Mouse (Mus musculus): ENCODE measurements at regions not wholly inside any gene's neighbourhood (a gene's known extent, or its start where the extent isn't known, plus 50 kb on each side); places are given as distances from the start of the nearest gene placed in this dataset.
"Not testable (repeated sequence)": the region's sequence is repeated elsewhere in the genome, so short reads cannot be mapped to it uniquely, and the experiment has no call there.

DNA sequence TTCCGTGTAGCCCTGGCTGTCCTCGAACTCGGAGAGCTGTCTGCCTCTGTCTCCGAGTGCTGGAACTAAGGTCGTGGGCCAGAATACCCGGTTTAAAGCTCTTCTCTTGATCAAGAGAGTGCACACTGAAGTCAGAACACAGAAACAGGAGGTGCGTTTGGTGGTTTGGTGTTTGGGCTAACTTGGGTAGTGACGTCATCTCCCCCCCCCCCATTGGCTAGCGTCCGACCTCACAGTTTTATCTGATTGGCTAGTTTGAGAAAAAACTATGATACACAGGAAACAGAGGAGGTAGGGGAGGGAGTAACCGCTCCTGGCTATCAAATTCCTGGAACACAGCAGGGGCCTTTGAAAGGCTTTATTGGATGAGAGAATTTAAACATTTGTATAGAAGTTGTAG, 60.2 kb upstream of the Pim1 start:
- intact Hi-C loops (cut with DNase I) = no loop called here
- DNase-seq (ENCODE audit: low spot score in 2 of 2) = no peak

DNA sequence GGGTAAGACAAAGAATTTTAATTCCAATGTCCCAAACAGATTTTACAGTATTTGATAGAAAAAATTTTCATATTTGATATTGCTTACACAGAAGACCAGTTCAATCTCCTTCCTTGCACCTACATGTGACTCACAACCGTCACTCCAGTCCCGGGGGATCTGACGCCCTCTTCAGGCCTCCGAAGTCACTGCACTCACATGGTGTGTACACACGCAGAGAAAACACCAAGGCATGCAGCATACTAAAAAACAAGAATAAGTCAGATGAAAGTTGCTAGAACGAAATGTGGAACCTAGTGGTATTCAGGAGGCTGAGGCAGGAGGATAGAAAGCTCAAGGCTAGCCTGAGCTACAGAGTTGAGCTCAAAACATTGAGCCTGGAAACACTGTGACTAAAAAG, 59.7 kb upstream of the Pim1 start:
- no peak for DNase-seq (ENCODE audit: low spot score in 2 of 2)
- intact Hi-C loops (cut with DNase I) = no loop called here

DNA sequence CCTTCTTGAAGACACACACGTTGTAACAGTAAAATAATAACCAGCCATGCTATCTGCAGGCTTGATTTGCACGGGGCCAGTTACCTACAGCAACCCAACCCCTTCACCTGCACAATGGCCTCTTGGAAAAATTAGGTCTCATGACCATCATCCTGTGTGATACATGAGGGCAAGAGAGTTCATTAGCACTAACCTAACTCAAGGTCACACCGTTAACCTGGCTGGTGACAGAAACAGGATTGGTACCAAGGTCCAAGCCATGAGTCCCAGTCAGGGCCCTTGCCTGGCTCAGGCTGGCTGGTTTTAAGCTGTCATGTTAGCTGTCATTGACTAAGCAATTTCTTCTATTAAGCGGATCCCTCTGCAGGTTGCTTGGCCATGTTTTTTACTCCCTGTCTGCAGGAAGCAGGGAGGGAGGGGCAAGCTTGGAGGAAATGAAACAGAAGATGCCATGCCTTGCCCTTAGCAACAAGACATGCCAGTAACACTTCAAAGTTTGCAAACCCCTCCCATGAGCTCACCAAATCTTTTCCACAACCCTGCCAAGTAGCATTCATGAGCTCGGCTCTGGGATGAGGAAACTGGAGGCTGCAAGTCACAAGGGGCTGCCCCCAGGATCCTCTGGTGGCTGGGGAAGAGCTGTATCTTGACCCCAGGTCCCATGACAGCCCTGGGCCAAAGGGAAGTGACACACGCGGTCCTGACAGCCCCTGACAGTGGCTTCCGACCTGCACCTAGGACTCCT, 58.8 kb upstream of the Pim1 start:
- DNase-seq (ENCODE audit: low spot score in 2 of 2) = no peak
- intact Hi-C loops (cut with DNase I) = no loop called here

DNA sequence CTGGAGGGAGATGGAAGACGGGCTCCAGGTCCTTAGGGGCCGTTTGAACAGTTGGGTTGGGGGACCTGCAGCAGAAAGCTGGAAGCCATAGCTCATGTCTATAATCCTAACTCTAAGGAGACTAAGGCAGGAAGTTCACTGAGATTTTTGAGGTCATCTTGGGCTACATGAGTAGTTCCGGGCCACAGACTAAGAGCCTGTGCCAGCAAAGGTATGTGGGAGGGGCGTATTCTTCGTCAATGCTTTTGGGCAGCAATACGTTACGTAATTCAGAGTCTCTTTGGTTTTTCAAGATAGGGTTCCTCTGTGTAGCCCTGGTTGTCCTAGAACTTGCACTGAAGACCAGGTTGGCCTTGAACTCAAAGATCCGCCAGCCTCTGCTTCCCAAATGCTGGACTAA, 57.9 kb upstream of the Pim1 start:
- intact Hi-C loops (cut with DNase I) = no loop called here
- DNase-seq (ENCODE audit: low spot score in 2 of 2) = no peak

DNA sequence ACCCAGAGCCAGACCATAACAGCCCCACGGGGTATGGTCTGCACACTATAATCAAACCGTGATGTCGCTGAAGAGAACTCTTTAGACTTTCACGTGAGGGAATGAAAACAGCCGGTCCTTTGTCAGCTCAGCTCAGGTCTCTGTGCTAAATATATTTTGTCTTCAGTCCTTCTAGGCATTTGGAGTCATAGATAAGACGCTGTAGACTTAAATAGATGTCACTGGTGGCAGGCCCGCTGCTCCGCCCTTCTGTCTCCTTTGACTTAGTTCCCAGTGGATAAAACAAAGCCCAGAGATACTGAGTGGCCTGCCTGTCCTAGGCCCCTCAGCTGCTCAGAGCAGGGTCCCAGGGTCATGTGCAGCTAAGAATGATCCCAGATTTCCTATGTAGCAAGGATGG, 57.2 kb upstream of the Pim1 start:
- no peak for DNase-seq (ENCODE audit: low spot score in 2 of 2)
- intact Hi-C loops (cut with DNase I) = no loop called here

DNA sequence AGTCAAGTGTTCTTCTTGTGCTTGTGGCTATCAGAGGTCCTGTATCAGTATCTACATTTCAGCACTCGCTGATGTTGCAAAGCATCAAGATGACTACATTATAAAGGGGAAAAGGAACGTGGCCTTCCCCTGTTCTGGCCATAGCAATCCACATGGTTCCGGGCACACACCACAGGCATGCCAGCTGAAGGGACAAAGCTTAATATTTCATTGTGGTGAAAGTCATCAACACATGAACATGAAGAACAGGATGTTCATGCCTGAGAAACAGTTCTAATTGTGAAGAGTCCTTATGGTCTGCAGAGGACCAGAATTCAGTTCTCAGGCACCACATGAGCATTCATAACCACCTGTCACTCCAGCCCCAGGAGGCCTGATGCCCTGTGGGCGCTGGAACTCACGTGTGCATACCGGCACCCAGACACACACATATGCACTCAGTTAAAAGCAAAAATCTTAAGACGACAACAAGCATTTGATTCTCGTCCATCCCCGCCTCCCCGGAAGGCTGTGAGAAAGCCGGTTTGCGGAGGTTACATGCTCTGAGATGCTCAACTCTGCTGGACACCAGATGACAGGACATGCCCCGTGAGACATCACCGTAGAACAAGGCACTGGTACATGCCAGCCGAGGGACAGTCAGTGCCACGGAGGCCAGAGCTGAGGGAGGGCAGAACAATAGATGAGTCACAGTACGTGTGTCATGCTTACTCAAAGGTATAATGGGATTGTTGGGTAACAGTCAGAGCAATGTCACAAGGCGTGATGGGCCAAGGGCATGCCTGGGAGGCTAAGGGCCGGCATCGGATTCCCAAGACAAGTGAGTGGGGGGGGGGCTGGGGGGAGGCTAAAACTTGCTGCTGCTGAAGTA, 56.2 kb upstream of the Pim1 start:
- intact Hi-C loops (cut with DNase I) = no loop called here
- no peak for DNase-seq (ENCODE audit: low spot score in 2 of 2)

DNA sequence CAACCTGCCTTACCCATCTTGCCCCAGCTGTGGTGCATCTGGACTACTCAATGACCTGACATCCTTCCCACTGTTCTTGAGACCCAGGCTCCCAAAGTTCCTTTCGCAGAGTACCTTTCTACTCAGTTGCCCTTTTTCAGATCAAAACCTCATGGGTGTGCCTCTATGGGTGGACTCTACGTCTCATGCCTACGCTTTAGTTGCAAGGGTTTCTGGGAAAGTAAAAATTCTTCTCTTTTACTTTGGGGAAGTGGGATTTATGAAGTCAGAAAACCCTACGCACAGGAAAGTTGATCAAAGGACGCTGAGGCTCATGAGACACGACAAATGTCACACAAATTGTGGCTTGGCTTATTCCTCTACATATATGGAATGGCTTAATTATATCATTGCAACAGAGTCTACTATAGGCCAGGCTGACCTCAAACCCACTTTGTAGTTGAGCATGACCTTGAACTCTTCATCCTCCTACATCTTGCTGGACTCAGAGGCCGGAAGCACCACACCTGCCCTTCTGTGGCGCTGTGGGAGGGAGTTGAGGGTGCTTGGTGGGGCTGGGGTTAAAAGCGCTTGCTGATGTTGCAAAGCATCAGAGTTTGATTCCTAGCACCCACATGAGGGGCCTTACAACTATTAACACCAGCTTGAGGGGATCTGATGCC, 55.1 kb upstream of the Pim1 start:
- no peak for DNase-seq (ENCODE audit: low spot score in 2 of 2)
- intact Hi-C loops (cut with DNase I) = no loop called here

DNA sequence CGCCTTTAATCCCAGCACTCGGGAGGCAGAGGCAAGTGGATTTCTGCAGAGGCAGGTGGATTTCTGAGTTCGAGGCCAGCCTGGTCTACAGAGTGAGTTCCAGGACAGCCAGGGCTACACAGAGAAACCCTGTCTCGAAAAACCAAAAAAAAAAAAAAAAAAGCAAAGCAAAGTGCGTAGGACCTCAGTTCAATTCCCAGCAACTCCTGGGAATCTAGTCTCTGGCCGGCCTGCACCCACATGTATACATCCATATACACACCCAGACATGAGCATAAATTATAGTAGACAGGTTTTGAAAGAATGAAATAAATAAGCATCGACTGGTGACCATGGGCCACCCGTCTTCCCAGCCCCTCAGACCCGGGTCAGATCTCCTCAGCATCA, 54.1 kb upstream of the Pim1 start:
- intact Hi-C loops (cut with DNase I) = not testable (repeated sequence)
- DNase-seq (ENCODE audit: low spot score in 2 of 2) = peak in 1 of 2 experiments; percentile 13

DNA sequence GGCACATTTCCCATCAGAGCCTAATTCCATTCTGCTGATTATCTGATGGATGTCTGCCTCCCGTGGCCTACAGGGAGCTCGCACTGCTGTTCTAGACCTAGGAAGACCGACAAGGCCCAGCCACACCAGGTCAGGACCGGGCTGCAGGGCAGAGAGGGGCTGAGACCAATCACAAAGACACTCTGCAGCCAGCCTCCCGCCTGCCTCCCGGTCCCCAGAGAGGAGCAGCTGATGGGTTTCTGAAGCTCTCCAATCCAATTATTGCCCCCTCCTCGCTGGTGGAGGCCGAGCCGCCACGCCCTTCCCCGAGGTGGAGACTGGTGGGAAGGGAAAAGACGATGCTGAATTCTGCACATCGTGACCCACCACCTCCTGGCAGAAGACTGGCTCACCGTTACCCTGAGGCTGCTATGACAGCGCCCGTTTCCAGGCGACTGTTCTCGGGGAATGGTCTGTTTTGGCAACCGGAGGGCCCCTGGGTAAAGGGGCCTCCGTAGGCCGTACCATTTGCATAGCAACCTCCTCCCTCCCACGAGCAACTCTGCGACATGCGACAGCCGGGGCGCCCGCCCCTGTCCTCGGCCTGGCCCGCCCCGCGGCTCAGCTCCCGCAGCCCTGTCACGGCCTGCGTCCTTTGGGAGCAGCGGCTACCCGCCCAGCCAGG, 53.5 kb upstream of the Pim1 start:
- DNase-seq (ENCODE audit: low spot score in 2 of 2) = peak; percentile 63 to 74
- intact Hi-C loops (cut with DNase I) = loop anchor here (1.0 kb wide), 1 partner anchor 53 kb away; the partner anchor contains the start of gene Pim1

DNA sequence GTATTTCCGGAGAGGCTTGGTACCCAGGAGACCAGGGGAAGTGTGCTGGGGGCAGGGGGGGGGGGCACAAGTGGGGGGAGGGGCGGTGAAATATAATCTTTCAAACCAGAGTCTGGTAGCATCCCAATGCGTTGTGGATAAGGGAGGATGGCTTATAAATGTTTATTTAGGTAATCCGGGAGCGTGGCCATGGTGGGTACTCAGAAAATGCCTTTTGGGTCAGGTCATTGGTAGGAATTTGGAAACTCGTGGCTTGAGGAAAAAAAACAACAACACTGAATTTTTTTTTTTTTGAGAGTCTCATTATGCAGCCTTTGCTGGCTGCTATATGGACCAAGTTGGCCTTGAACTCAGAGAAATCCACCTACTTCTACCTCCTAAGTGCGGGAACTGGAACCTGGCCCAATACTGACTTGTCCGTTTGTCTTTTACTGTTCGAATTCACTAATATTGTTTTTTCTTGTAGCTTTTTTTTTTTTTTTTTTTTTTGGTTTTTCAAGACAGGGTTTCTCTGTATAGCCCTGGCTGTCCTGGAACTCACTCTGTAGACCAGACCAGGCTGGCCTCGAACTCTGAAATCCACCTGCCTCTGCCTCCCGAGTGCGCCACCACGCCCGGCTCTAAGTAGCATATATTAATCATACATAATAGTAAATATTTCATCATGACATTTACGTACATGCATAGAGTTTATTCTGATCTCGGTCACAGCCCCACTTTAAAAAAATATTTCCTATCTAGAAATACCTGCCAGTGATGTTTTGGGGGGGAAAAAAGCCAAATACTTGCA, 52.8 kb upstream of the Pim1 start:
- intact Hi-C loops (cut with DNase I) = loop anchor here (1.0 kb wide), 1 partner anchor 53 kb away; the partner anchor contains the start of gene Pim1

DNA sequence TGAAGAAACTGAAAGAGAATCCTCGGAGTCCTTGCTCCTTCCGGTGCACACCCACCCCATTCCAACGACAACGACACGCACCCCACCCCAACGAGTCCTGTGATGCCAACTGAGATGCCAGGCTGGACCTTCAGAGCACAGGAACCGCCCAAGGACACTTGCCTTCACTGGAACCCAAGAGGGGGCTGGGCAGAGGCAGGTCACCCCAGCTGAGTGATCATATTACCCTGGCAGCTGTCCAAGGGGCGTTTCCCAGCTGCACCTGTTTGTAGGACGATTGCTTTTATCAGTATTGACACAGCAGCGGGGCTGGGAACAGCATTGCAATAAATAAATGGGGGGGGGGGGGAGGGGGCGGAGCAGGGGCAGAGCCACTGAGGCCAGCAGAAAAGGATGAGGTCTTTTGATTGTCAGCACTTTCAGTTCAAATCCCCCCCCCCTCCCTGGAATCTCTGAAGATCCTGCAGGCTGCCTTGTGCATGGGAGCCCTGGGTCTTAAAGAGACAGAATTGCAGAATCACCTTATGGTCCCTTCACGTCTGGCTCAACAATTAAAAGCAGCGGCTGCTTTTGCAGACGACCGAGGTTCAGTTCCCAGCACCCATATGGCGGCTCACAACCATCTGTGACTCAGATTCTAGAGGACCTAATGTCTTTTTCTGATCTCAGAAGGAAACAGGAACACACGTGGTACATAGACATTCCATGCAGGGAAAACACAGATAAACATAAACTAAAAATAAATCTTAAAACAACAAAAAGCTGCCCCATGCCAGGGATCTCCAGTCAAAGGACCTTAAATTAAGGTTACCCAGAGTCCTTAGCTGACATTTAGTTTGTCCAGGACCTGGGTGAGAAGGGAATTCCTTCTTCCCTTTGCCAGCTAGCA, 52.0 kb upstream of the Pim1 start:
- intact Hi-C loops (cut with DNase I) = no loop called here

More for the DNA sequence above, 52.8 kb upstream of the Pim1 start:
- no peak for DNase-seq (ENCODE audit: low spot score in 2 of 2)

DNA sequence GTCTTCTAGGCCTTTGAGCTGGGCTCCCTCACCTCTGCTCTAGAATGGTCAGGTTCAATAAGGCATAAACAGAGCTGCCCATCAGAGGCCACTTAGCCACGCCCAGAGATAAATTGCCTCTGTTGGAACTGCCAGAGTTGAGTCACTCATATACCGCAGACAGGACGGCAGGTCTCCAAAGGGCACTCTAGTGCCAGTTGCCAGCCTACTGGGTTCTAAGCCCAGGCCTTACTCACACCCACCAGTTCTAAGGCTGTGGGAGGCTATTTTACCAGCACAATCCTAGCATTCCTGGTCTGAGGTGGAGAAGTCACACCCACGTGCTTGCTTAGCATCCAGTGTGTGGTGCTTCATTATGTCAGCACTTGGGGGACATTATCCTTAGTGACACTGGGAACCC, 50.6 kb upstream of the Pim1 start:
- no peak for DNase-seq (ENCODE audit: low spot score in 2 of 2)
- intact Hi-C loops (cut with DNase I) = no loop called here

More for the DNA sequence above, 52.0 kb upstream of the Pim1 start:
- DNase-seq (ENCODE audit: low spot score in 2 of 2) = no peak

DNA sequence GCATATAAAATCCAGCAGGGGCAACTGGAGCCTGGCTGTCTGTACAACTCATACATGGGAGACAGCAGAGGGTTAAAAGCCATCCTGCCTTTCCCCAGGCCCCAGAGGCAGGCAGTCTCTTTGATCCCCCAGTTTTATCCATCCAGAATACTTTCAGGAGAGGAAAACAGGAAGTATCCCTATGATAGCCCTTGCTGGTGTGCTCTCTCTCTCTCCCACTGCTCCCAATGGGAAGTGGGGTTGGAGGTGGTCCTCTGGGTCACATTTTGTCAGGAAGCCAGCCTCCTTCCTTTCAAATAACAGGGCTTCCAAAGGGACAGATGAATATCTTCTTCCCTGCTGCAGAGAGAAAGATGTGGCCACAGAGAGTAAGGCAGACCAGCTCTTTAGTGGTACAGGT, 50.1 kb upstream of the Pim1 start:
- DNase-seq (ENCODE audit: low spot score in 2 of 2) = no peak
- intact Hi-C loops (cut with DNase I) = no loop called here
